Mouse (Mus musculus) limb, embryonic 10.5 days (tissue): ENCODE measurements around the gene Scn3b. TPM values are rescaled to one million over a fixed set of nuclear protein-coding genes. Genes with fewer than 3 reads are reported as not detected.

Experiments
- DNase-seq: peaks from one replicate; pipeline ENCODE4 v3.0.0-alpha.2; 2017; ENCODE audit warnings: low spot score
- H3K27ac ChIP-seq: fragments of 300-500 bp; sonication (generic); 2 replicates; pipeline ENCODE4 v1.5.1; 2016; ENCODE audit warnings: mild to moderate bottlenecking
- H3K27me3 ChIP-seq: fragments of 300-500 bp; sonication (generic); 2 replicates; pipeline ENCODE4 v1.6.1; 2016; ENCODE audit warnings: low read depth, mild to moderate bottlenecking; ENCODE audit not compliant: poor library complexity, severe bottlenecking
- H3K36me3 ChIP-seq: fragments of 300-500 bp; sonication (generic); 2 replicates; pipeline ENCODE4 v1.6.1; 2016; ENCODE audit warnings: mild to moderate bottlenecking, moderate library complexity
- H3K4me1 ChIP-seq: fragments of 300-500 bp; sonication (generic); 2 replicates; pipeline ENCODE4 v1.6.1; 2016
- H3K4me3 ChIP-seq: fragments of 300-500 bp; sonication (generic); 2 replicates; pipeline ENCODE4 v1.5.1; 2016; ENCODE audit warnings: mild to moderate bottlenecking, moderate library complexity
- H3K9me3 ChIP-seq: fragments of 300-500 bp; sonication (generic); replicated peaks from 2 replicates; pipeline ENCODE4 v1.6.1; 2016; ENCODE audit warnings: mild to moderate bottlenecking
- WGBS: fragments of 180-500 bp; shearing (Covaris S2); methylation state at CpG from one replicate; pipeline ENCODE4 v1.1.7; 2016; 5-methylcytosine and 5-hydroxymethylcytosine counted together
- polyA plus RNA-seq: library from polyadenylated mRNA; unstranded; fragments of >200 nt; fragmentation: Nextera tagmentation; extraction: Ambion mirVana; gene quantifications from 2 replicates; pipeline ENCODE4 v1.2.1, GENCODE M21; 2016

Scn3b gene
- polyA plus RNA-seq, 1 experiment from 2014 or later: 0.15 TPM

DNA sequence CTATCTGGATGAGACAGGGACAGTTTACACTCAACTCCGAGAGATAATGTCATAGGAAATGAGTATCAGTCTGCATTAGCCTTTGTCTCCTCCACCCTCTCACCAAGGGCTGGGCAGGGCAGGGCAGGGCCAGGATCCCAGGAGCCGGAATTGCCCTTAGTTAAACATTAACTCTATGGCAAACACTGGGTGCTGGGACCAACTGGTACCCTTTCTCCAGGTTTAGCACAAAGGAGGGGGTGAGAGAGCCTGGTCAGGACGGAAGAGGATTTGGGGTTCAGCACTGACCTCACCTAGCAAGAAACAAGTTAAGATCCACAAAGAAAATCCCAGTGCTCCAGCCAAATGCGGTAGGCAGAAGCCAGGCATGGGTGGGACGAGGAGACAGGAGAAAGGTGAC, 54.2 kb downstream of the Scn3b start:
- Histone ChIP-seq H3K27me3 (no peaks in the 10 kb centered on the region), H3K36me3 (no peaks in the 10 kb centered on the region), H3K4me1 (peaks cover 42% of the 10 kb centered on the region), H3K27ac (no peak overlapping the region), H3K9me3 (no peaks in the 10 kb centered on the region), H3K4me3 (no peak overlapping the region)
- 91% methylated on average over 5 of the region's 5 CpGs for WGBS
- no peak for DNase-seq

DNA sequence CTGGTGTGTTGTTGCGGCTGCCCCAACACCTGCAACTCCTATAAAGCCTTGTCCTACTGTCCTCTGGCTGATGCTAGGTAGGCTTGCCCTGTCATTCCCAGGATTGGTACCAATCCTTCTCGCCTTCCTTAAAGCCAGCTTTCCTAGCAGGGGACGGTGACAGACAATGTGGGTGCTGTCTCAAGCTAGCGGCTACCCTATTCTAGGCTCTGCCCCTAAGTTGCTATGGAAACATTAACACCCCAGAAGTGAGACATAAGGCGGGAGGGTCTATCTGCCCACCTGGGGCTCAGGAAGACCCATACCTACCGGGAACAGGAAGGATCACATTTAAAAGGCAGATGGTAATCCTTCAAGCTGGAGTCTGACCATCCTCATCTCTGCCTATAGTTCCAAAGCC, 54.8 kb downstream of the Scn3b start:
- WGBS: 80% methylated on average over 6 of the region's 6 CpGs

GRCm38 (mm10) chr9:40324232-40324792, 55.3 kb downstream of the Scn3b start:
- Histone ChIP-seq H3K9me3 (no peaks in the 10 kb centered on the region), H3K36me3 (no peaks in the 10 kb centered on the region), H3K4me3 (no peak overlapping the region), H3K27me3 (no peaks in the 10 kb centered on the region), H3K27ac (no peak overlapping the region), H3K4me1 (peaks cover 42% of the 10 kb centered on the region)
- 90% methylated on average over 4 of the region's 4 CpGs for WGBS
- DNase-seq: no peak

More for the DNA sequence above, 54.8 kb downstream of the Scn3b start:
- Histone ChIP-seq H3K9me3 (no peaks in the 10 kb centered on the region), H3K4me3 (no peak overlapping the region), H3K36me3 (no peaks in the 10 kb centered on the region), H3K27ac (no peak overlapping the region), H3K27me3 (no peaks in the 10 kb centered on the region), H3K4me1 (peaks cover 42% of the 10 kb centered on the region)
- DNase-seq: no peak

DNA sequence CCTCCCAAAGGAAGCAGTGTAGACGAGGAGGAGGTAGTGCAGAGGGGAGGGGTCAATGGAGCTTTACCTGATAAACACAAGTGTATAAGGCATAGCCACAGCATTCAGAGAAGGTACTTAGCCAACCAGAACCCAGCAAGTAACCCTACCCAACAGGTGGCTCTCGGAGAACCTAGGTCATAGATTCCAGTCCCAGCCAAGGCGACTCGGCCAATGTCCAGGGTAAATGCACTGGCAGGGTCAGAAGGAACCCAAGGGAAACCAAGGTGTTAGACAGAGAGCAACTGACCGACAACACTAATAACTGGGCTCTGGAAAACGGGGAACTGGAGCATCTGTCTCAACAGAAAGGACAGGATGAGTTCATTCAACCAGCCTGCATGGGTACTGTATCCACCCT, 55.8 kb downstream of the Scn3b start:
- Histone ChIP-seq H3K4me3 (no peak overlapping the region), H3K27ac (no peak overlapping the region), H3K4me1 (peaks cover 37% of the 10 kb centered on the region), H3K36me3 (no peaks in the 10 kb centered on the region), H3K9me3 (no peaks in the 10 kb centered on the region), H3K27me3 (no peaks in the 10 kb centered on the region)
- no peak for DNase-seq
- WGBS: 92% methylated on average over 6 of the region's 6 CpGs

GRCm38 (mm10) chr9:40326260-40326915, 57.4 kb downstream of the Scn3b start:
- DNase-seq: no peak
- H3K36me3 ChIP-seq: no peaks in the 10 kb centered on the region
- H3K4me3 ChIP-seq: no peak overlapping the region
- H3K9me3 ChIP-seq: no peaks in the 10 kb centered on the region
- peaks cover 25% of the 10 kb centered on the region for H3K4me1 ChIP-seq
- H3K27ac ChIP-seq: no peak overlapping the region
- no peaks in the 10 kb centered on the region for H3K27me3 ChIP-seq
- 61% methylated on average over 7 of the region's 7 CpGs for WGBS

DNA sequence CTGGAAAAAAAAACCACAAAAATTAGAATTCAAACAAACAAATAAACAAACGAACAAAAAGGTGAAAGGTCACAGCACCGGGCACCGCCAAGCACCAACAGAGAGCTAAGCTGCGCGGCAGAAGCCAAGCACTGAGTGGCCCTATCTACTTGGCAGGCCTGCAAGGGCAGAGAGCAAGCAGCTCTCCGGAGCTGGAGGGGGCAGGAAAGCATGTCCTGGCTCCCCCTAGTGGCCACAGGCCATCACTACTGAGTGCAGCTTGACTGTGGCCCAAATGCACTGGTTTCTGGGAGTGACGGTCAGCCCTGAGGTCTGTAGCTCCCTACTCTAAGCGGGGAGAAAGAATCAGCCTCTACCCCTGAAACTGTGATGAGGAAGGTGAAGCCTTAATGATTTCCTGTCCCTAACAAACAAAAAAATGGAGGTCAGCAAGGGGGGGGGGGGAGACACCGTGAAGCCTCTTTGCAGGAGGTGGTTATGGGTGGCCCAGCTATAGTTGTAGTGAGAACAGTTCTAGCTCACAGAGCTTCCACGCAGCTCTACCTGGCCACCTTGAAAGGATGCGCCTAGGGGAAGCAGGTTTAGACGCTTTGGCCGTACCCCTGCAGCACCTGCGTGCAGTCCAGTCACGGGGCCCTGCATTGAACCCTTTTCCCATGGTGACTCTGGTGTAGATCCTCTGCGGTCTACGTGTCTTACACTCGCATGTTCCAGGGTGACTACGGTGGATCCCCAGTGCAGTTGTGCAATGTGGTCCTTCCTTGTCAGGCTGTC, 61.8 kb downstream of the Scn3b start:
- WGBS: 56% methylated on average over 19 of the region's 19 CpGs
- Histone ChIP-seq H3K27me3 (no peaks in the 10 kb centered on the region), H3K36me3 (no peaks in the 10 kb centered on the region), H3K4me1 (peaks cover 12% of the 10 kb centered on the region; the same call in 1 of the 2 replicates), H3K27ac (no peak overlapping the region), H3K9me3 (no peaks in the 10 kb centered on the region), H3K4me3 (no peak overlapping the region)
- DNase-seq: peak; percentile 90

GRCm38 (mm10) chr9:40331411-40332286, 62.6 kb downstream of the Scn3b start:
- no peaks in the 10 kb centered on the region for H3K36me3 ChIP-seq
- 85% methylated on average over 15 of the region's 15 CpGs for WGBS
- H3K4me1 ChIP-seq: peaks cover 4% of the 10 kb centered on the region; the same call in 1 of the 2 replicates

DNA sequence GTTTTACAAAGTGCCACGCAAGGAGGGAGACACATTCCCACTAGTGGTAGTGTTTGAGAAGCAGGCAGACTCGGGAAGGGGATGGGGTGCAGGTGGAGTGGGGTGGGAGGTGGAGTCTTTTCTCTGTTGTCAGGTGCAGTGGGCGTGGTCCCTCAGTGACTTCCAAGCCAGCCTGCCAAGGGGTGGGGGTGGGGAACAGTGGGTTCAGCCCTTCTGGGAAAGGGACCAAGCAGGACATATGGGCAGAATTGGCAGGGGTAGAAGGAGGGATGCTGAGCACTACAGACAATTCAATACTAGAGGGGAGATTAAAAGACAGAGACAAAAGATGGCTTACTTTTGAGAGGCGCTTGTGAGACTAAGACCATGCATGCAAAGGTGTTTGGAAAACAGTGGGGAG, 63.3 kb downstream of the Scn3b start:
- H3K27ac ChIP-seq: no peak overlapping the region
- H3K36me3 ChIP-seq: no peaks in the 10 kb centered on the region
- H3K9me3 ChIP-seq: no peaks in the 10 kb centered on the region
- no peaks in the 10 kb centered on the region for H3K27me3 ChIP-seq
- WGBS: 89% methylated on average over 4 of the region's 4 CpGs
- H3K4me1 ChIP-seq: peaks cover 3% of the 10 kb centered on the region; the same call in 1 of the 2 replicates
- H3K4me3 ChIP-seq: no peak overlapping the region
- DNase-seq: no peak

More at GRCm38 (mm10) chr9:40331411-40332286, 62.6 kb downstream of the Scn3b start:
- no peaks in the 10 kb centered on the region for H3K9me3 ChIP-seq
- no peak for DNase-seq
- no peaks in the 10 kb centered on the region for H3K27me3 ChIP-seq
- H3K4me3 ChIP-seq: no peak overlapping the region
- H3K27ac ChIP-seq: no peak overlapping the region

- Histone ChIP-seq H3K4me1 (peaks cover 3% of the 10 kb centered on the region; the same call in 1 of the 2 replicates), H3K27ac (no peak overlapping the region), H3K4me3 (no peak overlapping the region), H3K36me3 (no peaks in the 10 kb centered on the region), H3K9me3 (no peaks in the 10 kb centered on the region), H3K27me3 (no peaks in the 10 kb centered on the region)
- 85% methylated on average over 31 of the region's 31 CpGs for WGBS
- no peak for DNase-seq
Observed at GRCm38 (mm10) chr9:40332731-40333648, 64.0 kb downstream of the Scn3b start.

GRCm38 (mm10) chr9:40333649-40334396, 64.8 kb downstream of the Scn3b start:
- no peaks in the 10 kb centered on the region for H3K9me3 ChIP-seq
- WGBS: 57% methylated on average over 9 of the region's 9 CpGs
- H3K27me3 ChIP-seq: no peaks in the 10 kb centered on the region
- peak; percentile 87 for DNase-seq
- H3K4me3 ChIP-seq: no peak overlapping the region
- no peaks in the 10 kb centered on the region for H3K36me3 ChIP-seq
- peaks cover 3% of the 10 kb centered on the region; the same call in 1 of the 2 replicates for H3K4me1 ChIP-seq
- H3K27ac ChIP-seq: no peak overlapping the region

GRCm38 (mm10) chr9:40334617-40335016, 65.6 kb downstream of the Scn3b start:
- Histone ChIP-seq H3K4me3 (no peak overlapping the region), H3K27ac (no peak overlapping the region), H3K9me3 (no peaks in the 10 kb centered on the region), H3K27me3 (no peaks in the 10 kb centered on the region), H3K4me1 (peaks cover 3% of the 10 kb centered on the region; the same call in 1 of the 2 replicates), H3K36me3 (no peaks in the 10 kb centered on the region)
- DNase-seq: no peak
- WGBS: 76% methylated on average over 2 of the region's 2 CpGs
